12 mouse cellular contexts compared by ENCODE assay signal in genomic region chr16:92608180-92608960, GRCm38 (mm10).
DNase-seq lines count a peak whose midpoint lies in the region; ATAC-seq and TF ChIP-seq lines count a peak whose summit lies in the region.
"Had no signal": no experiment of that assay in that cellular context is flagged by ENCODE, and none has a peak within 500 bp of the region (broad histone marks: within the 10 kb centered on the region; RNA-seq: fewer than 3 reads in every experiment).

No protein-coding gene starts in this region.

- peaks cover 19% of the 10 kb centered on the region; the same call in 1 of the 2 replicates for H3K4me1 ChIP-seq in forebrain, embryonic 11.5 days (replicated peaks; ENCODE audit: control insufficient read depth, insufficient read depth, low read length)
- H3K4me1 ChIP-seq in midbrain, embryonic 13.5 days (replicated peaks), result peaks cover 37% of the 10 kb centered on the region

- no peak overlapping the region for H3K27ac ChIP-seq in layer of hippocampus, adult 2 months
- H3K27ac ChIP-seq in forebrain, embryonic 11.5 days (ENCODE audit: low read depth, low read length), result peak overlapping the region; percentile 41; the same call in 1 of the 2 replicates
- H3K27ac ChIP-seq in midbrain, embryonic 13.5 days, result 0 out of 2 replicates have a peak overlapping the region, but pooled peaks have one; percentile 2

- no peak overlapping the region for H3K9ac ChIP-seq in forebrain, embryonic 11.5 days (ENCODE audit: low read length)
- no peak overlapping the region for H3K9ac ChIP-seq in midbrain, embryonic 13.5 days (replicated peaks)

- peak; percentile 47 for TF ChIP-seq CTCF in layer of hippocampus, adult 2 months (conservative IDR thresholded peaks at IDR 0.05)

- no peaks in the 10 kb centered on the region for H3K9me3 ChIP-seq in forebrain, embryonic 11.5 days (ENCODE audit: control insufficient read depth, low read length)
- H3K9me3 ChIP-seq in midbrain, embryonic 13.5 days, result no peaks in the 10 kb centered on the region

- no peaks in the 10 kb centered on the region for H3K36me3 ChIP-seq in forebrain, embryonic 11.5 days (ENCODE audit: control insufficient read depth, insufficient read depth, low read length)
- no peaks in the 10 kb centered on the region for H3K36me3 ChIP-seq in midbrain, embryonic 13.5 days

- H3K4me3 ChIP-seq in layer of hippocampus, adult 2 months, result no peak overlapping the region
- no peak overlapping the region for H3K4me3 ChIP-seq in forebrain, embryonic 11.5 days (ENCODE audit: low read depth, low read length)
- no peak overlapping the region for H3K4me3 ChIP-seq in midbrain, embryonic 13.5 days (replicated peaks)

- H3K4me2 ChIP-seq in forebrain, embryonic 11.5 days (ENCODE audit: low read depth, low read length, severe bottlenecking), result peak overlapping the region; percentile 36
- H3K4me2 ChIP-seq in midbrain, embryonic 13.5 days (replicated peaks), result peak overlapping the region; percentile 22; the same call in 1 of the 2 replicates

- peaks cover 66% of the 10 kb centered on the region for H3K27me3 ChIP-seq in forebrain, embryonic 11.5 days (ENCODE audit: control insufficient read depth, insufficient read depth, low read length)
- peaks cover 49% of the 10 kb centered on the region for H3K27me3 ChIP-seq in midbrain, embryonic 13.5 days

- intact Hi-C loops in left cerebral cortex, postnatal 36 days (cut with DNase I), result no loop called here

- 0 out of 2 replicates have a peak, but pooled peaks have one; percentile 22 for ATAC-seq in forebrain, embryonic 11.5 days (replicated peaks; ENCODE audit: low FRiP score)
- no peak for ATAC-seq in midbrain, embryonic 13.5 days
- no peak for ATAC-seq in cerebellum, adult (ENCODE audit: insufficient number of reproducible peaks, low FRiP score, low TSS enrichment)

- WGBS in forebrain, embryonic 11.5 days, result 30% methylated on average over 14 of the region's 14 CpGs
- WGBS in midbrain, embryonic 13.5 days, result 34% methylated on average over 14 of the region's 14 CpGs

- DNase-seq in layer of hippocampus, adult 2 months (ENCODE audit: low spot score in 2 of 2), result no peak
- DNase-seq in layer of hippocampus, adult 9-10 months (ENCODE audit: low spot score), result no peak
- peak; percentile 17 for DNase-seq in MN1 (ENCODE audit: low spot score)
- DNase-seq in forebrain, embryonic 11.5 days (ENCODE audit: low spot score), result peak; percentile 54
- DNase-seq in left cerebral cortex, postnatal 36 days (ENCODE audit: low spot score in 2 of 2), result no peak
- no peak for DNase-seq in cerebellum, adult 11-12 months
- DNase-seq: adrenal gland, postnatal 25 days; cerebellum, postnatal 14 days; heart, postnatal 36 days; left cerebral cortex, postnatal 4 days had no signal

Comparison
In these comparisons a context has a peak if more than half of its experiments do, and no peak if none do; other contexts are left out.
1. DNase-seq: peak in MN1 (single experiment) and forebrain, embryonic 11.5 days (single experiment); none in layer of hippocampus, adult 2 months (0 of 2), layer of hippocampus, adult 9-10 months (single experiment), left cerebral cortex, postnatal 36 days (0 of 2) and cerebellum, adult 11-12 months (single experiment).